Mouse (Mus musculus) cerebellum, adult 9-11 months (tissue): ENCODE data around the gene 4921539E11Rik.

ENCODE experiments used
- DNase-seq: peaks from one replicate; pipeline ENCODE4 v3.0.0; 2022

4921539E11Rik gene

GRCm38 (mm10) chr4:103222854-103223253 lies 67.8 kb downstream of the 4921539E11Rik start:
- DNase-seq = no peak

- no peak for DNase-seq
Observed at GRCm38 (mm10) chr4:103221789-103222188, 68.9 kb downstream of the 4921539E11Rik start.

GRCm38 (mm10) chr4:103219011-103219410 lies 71.7 kb downstream of the 4921539E11Rik start:
- no peak for DNase-seq

- DNase-seq = no peak
Observed at GRCm38 (mm10) chr4:103216046-103216445, 74.6 kb downstream of the 4921539E11Rik start.

- peak; percentile 80 for DNase-seq
Observed at GRCm38 (mm10) chr4:103214925-103215820, 75.5 kb downstream of the 4921539E11Rik start, which contains the start of gene Slc35d1. Gene Slc35d1 (minus strand): TSS chr4:103215164.

GRCm38 (mm10) chr4:103214498-103214924 lies 76.2 kb downstream of the 4921539E11Rik start:
- peak; percentile 79 for DNase-seq

- no peak for DNase-seq
Observed at GRCm38 (mm10) chr4:103213859-103214497, 76.7 kb downstream of the 4921539E11Rik start.

- no peak for DNase-seq
Observed at GRCm38 (mm10) chr4:103208553-103208952, 82.1 kb downstream of the 4921539E11Rik start.

GRCm38 (mm10) chr4:103203646-103204045 lies 87.0 kb downstream of the 4921539E11Rik start:
- DNase-seq = no peak

GRCm38 (mm10) chr4:103200046-103200445 lies 90.6 kb downstream of the 4921539E11Rik start:
- no peak for DNase-seq

- no peak for DNase-seq
Observed at GRCm38 (mm10) chr4:103199086-103199485, 91.6 kb downstream of the 4921539E11Rik start.

- DNase-seq = no peak
Observed at GRCm38 (mm10) chr4:103197401-103197800, 93.3 kb downstream of the 4921539E11Rik start.

GRCm38 (mm10) chr4:103192421-103192820 lies 98.2 kb downstream of the 4921539E11Rik start:
- DNase-seq = no peak

- no peak for DNase-seq
Observed at GRCm38 (mm10) chr4:103188786-103189640, 101.7 kb downstream of the 4921539E11Rik start.
